Mouse (Mus musculus) liver, adult 2 months (tissue): Measurements from ENCODE around the gene Sart1. TPM values are rescaled to one million over a fixed set of nuclear protein-coding genes. Genes with fewer than 3 reads are reported as not detected.

Source experiments
- DNase-seq: peaks from one replicate; pipeline ENCODE4 v3.0.0-alpha.2; 2011; ENCODE audit warnings: low read depth, low spot score; ENCODE audit errors: extremely low read depth
- H3K27ac ChIP-seq: fragments of 200-500 bp; replicated peaks from 2 replicates; pipeline ENCODE4 v1.5.1; 2012; ENCODE audit warnings: low read depth, mild to moderate bottlenecking, control low read depth, inconsistent platforms, low read length; ENCODE audit not compliant: insufficient read depth
- H3K27me3 ChIP-seq: fragments of 200-500 bp; 2 replicates; pipeline ENCODE4 v1.6.1; 2012; ENCODE audit warnings: mild to moderate bottlenecking, moderate library complexity, low read length, inconsistent platforms; ENCODE audit not compliant: control insufficient read depth, insufficient read depth
- H3K36me3 ChIP-seq: fragments of 200-500 bp; 2 replicates; pipeline ENCODE4 v1.6.1; 2012; ENCODE audit warnings: low read length, inconsistent platforms; ENCODE audit not compliant: control insufficient read depth, insufficient read depth
- H3K4me1 ChIP-seq: fragments of 200-500 bp; 2 replicates; pipeline ENCODE4 v1.6.1; 2011; ENCODE audit warnings: low read length; ENCODE audit not compliant: control insufficient read depth, insufficient read depth
- H3K4me3 ChIP-seq: fragments of 200-500 bp; 2 replicates; pipeline ENCODE4 v1.5.1; 2011; ENCODE audit warnings: low read depth, mild to moderate bottlenecking, control low read depth, low read length, moderate library complexity; ENCODE audit not compliant: insufficient read depth
- H3K79me2 ChIP-seq: fragments of 200-500 bp; 2 replicates; pipeline ENCODE4 v1.6.1; 2012; ENCODE audit warnings: inconsistent platforms, mild to moderate bottlenecking, low read length, moderate library complexity; ENCODE audit not compliant: control insufficient read depth, insufficient read depth
- H3K9ac ChIP-seq: fragments of 200-500 bp; 2 replicates; pipeline ENCODE4 v1.6.1; 2012; ENCODE audit warnings: low read depth, mild to moderate bottlenecking, control low read depth, inconsistent platforms, low read length
- CTCF ChIP-seq: fragments of 200-500 bp; IDR thresholded peaks from 2 replicates; pipeline ENCODE4 v1.5.1; 2011; ENCODE audit warnings: low read depth, low read length, control low read depth
- POLR2A ChIP-seq: fragments of 200-500 bp; IDR thresholded peaks from 2 replicates; pipeline ENCODE4 v1.6.1; 2011; ENCODE audit warnings: low read length, control low read depth; ENCODE audit not compliant: insufficient read depth; ENCODE audit errors: extremely low read depth
- WGBS: fragments of 180-500 bp; shearing (Covaris S2); methylation state at CpG from one replicate; pipeline ENCODE4 v1.1.7; 2018; 5-methylcytosine and 5-hydroxymethylcytosine counted together
- polyA plus RNA-seq: library from polyadenylated mRNA; depleted of rRNA; stranded (reverse); fragments of >200 nt; gene quantifications from 2 replicates; pipeline ENCODE4 v1.2.3, GENCODE M21; 2012
- total RNA-seq: library from RNA; depleted of rRNA; stranded (reverse); fragments of >200 nt; gene quantifications from 2 replicates; pipeline ENCODE4 v1.2.3, GENCODE M21; 2014

Gene Sart1
- total and polyA plus RNA-seq, 2 experiments = 8.3 to 17.5 TPM

DNA sequence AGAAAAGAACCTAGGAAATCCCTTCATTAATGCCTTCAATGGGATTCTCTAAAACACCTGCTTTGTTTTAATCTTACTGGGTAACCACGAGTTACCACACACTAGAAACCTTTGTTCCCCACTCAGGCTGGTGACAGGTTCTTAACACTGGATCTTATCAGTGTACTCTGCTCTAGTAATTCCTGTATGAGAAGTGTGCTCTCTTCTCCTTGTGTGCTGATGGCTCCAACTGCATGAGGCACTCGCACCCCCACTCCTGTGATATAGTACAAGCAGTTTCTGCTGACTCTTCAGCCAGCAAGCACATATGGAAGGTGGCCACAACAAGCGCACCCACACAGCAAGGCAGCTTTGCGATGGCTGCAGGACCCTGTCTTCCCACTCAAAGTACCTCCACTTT lies 14.3 kb downstream of the Sart1 start:
- Histone ChIP-seq H3K4me3 (no peak overlapping the region), H3K27me3 (no peaks in the 10 kb centered on the region), H3K9ac (no peak overlapping the region), H3K27ac (no peak overlapping the region), H3K36me3 (peaks cover 24% of the 10 kb centered on the region), H3K79me2 (no peaks in the 10 kb centered on the region), H3K4me1 (no peaks in the 10 kb centered on the region)
- no peak for DNase-seq
- 85% methylated on average over 4 of the region's 4 CpGs for WGBS
- no peak for TF ChIP-seq POLR2A
- TF ChIP-seq CTCF = no peak

DNA sequence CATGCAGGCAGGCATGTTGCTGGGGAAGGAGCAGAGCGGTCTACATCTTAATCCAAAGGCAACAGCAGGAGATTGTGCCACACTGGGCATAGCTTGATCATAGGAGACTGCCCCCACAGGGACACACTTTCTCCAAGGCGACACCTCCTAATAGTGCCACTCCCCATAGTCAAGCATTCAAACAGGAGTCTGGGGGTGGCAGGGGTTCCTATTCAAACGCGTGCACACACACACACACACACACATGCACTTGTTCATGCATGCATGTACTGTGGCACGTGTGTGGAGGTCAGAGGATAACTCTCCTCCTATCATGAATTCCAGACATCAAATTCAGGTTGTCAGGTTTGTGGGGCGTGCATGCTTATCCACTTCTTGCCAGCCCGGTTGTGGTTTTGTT lies 15.8 kb downstream of the Sart1 start:
- Histone ChIP-seq H3K36me3 (peaks cover 15% of the 10 kb centered on the region), H3K9ac (no peak overlapping the region), H3K79me2 (no peaks in the 10 kb centered on the region), H3K27me3 (no peaks in the 10 kb centered on the region), H3K4me3 (no peak overlapping the region), H3K27ac (no peak overlapping the region), H3K4me1 (no peaks in the 10 kb centered on the region)
- 94% methylated on average over 7 of the region's 7 CpGs for WGBS
- no peak for DNase-seq
- no peak for TF ChIP-seq POLR2A
- no peak for TF ChIP-seq CTCF

DNA sequence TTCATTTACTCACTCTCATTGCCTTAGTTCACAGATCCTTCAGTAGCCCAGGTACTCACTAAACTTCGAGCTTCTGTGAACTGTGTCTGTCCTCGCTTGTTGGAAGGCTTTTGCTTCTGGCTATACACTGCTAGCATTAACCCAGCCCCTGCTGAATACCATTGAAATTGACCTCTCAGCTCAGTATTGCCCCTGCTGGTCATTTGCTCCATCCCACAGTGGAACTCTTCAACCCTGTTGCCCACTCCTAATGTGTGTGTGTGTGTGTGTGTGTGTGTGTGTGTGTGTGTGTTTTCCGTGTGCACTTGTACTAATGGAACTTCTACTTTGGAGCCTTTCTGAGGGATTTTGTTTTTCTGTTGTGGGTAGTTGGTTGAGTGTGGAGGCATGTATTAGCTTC lies 17.6 kb downstream of the Sart1 start:
- no peak for DNase-seq
- no peak overlapping the region for H3K27ac ChIP-seq
- no peaks in the 10 kb centered on the region for H3K27me3 ChIP-seq
- TF ChIP-seq POLR2A (no peak), CTCF (no peak)
- H3K4me1 ChIP-seq = peaks cover 2% of the 10 kb centered on the region; the same call in 1 of the 2 replicates
- H3K79me2 ChIP-seq = peaks cover 6% of the 10 kb centered on the region; the same call in 1 of the 2 replicates
- 89% methylated on average over 3 of the region's 3 CpGs for WGBS
- H3K4me3 ChIP-seq = no peak overlapping the region
- H3K9ac ChIP-seq = no peak overlapping the region
- peaks cover 15% of the 10 kb centered on the region for H3K36me3 ChIP-seq

DNA sequence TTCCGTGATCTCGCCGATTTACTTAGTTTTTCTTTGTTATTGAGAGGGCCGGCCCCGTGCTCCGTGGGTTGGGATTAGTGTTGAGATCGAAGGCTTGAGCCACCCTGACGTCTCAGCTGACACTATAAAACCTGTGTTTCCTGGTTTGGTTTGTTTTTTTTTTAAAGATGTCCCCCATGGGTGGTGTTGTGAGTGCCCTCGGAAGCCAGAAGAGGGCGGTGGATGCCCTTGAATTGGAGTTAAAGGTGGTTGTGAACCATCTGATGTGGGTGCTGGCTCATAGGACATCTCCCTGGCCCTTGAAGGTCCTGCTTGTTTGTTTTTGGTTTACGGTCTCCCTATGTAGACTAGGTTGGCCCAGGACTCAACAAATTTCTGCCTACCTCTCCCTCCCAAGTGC lies 21.0 kb downstream of the Sart1 start:
- no peak for DNase-seq
- Histone ChIP-seq H3K36me3 (peaks cover 15% of the 10 kb centered on the region), H3K27ac (no peak overlapping the region), H3K4me1 (peaks cover 5% of the 10 kb centered on the region; the same call in 1 of the 2 replicates), H3K27me3 (no peaks in the 10 kb centered on the region), H3K79me2 (peaks cover 6% of the 10 kb centered on the region; the same call in 1 of the 2 replicates), H3K9ac (peak overlapping the region; percentile 69), H3K4me3 (peak overlapping the region; percentile 76)
- TF ChIP-seq POLR2A (no peak), CTCF (0 out of 2 replicates have a peak, but pooled peaks have one; percentile 5)
- 4% methylated on average over 11 of the region's 11 CpGs for WGBS

DNA sequence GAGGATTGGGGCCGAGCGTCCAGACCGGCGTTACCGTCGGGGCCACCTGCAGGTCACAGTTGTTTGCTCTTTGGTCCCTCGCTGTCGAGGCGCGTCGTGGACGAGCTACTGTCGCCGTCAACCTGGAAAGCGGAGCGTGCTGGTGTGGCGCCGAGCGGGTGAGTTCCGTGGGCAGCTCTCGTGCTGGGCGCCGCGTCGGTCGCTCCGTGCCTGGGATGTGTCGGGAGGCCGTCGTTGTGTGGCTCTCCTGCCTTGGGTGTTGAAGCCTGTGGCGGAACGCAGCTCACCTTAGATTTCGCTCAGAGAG lies 21.5 kb downstream of the Sart1 start, which contains the start of gene Banf1:
Gene Banf1, minus strand, starts transcription at position 116 of the 307 bp plus-strand sequence.
- DNase-seq = no peak
- H3K36me3 ChIP-seq = peaks cover 15% of the 10 kb centered on the region
- peak within 1 kb of the TSS; percentile 93 for H3K9ac ChIP-seq
- H3K4me3 ChIP-seq = peak within 1 kb of the TSS; percentile 76
- no peaks in the 10 kb centered on the region for H3K27me3 ChIP-seq
- WGBS = under 1% methylated on average over 33 of the region's 33 CpGs
- H3K79me2 ChIP-seq = peaks cover 6% of the 10 kb centered on the region; the same call in 1 of the 2 replicates
- H3K27ac ChIP-seq = peak within 1 kb of the TSS; percentile 93
- no peak for TF ChIP-seq CTCF
- no peak for TF ChIP-seq POLR2A
- H3K4me1 ChIP-seq = peaks cover 5% of the 10 kb centered on the region; the same call in 1 of the 2 replicates

DNA sequence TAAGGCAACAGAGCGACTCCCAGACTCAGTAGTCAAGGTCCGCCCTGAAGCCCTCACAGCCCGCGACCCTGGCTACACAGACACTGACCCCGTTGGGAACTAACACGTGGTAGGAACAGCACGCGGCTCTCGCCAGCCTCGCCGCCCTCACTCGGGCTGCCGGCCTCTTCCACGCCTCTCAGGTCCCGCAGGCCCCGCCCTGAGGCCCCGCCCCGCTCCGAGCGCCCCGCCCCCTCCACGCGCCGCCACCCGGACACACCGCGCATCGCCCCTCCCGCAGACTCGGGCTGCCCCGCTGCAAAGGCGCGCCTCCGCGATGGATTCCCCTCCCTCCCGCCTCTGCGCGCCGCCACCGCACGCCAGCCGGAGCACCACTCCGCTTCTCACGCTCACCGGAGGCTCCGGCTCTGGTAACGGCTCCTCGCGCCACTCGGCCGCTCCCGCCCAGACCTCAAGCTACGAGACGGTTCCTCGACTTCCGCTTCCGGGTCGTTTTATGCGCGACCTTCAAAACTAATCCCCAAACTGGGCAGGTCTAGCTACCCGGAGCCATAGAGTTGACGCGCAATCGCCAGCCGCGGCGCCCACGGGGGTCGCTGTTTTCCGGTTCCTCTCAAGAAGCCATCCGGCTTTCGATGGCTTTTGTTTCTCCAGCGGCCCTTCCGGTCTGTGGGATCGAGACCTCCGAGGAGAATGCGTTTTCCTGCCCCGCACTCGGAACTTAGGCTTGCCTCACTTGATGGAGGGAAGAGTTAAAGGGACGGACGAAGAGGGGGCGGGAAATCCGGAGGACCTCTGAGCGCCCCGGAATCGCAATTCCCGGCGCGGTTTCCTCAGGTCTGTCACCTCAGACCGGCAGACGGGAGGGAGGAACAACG lies 22.1 kb downstream of the Sart1 start, which contains the start of gene Eif1ad:
Gene Eif1ad, plus strand, starts transcription at position 567 of the 878 bp plus-strand sequence.
- TF ChIP-seq CTCF = 0 out of 2 replicates have a peak, but pooled peaks have one; percentile 24
- 0 out of 2 replicates have a peak, but pooled peaks have one; percentile 40 for TF ChIP-seq POLR2A
- Histone ChIP-seq H3K4me3 (peak within 1 kb of the TSS; percentile 76), H3K4me1 (peaks cover 5% of the 10 kb centered on the region; the same call in 1 of the 2 replicates), H3K27ac (peak within 1 kb of the TSS; percentile 93), H3K27me3 (no peaks in the 10 kb centered on the region), H3K36me3 (peaks cover 15% of the 10 kb centered on the region), H3K79me2 (peaks cover 6% of the 10 kb centered on the region; the same call in 1 of the 2 replicates), H3K9ac (peak within 1 kb of the TSS; percentile 93)
- WGBS = under 1% methylated on average over 90 of the region's 92 CpGs
- DNase-seq = peak; percentile 93
